Mouse (Mus musculus) megakaryocyte progenitor cell, adult 5-6 weeks (primary cell): Measurements from ENCODE around the gene Tlr8. TPM values are rescaled to one million over a fixed set of nuclear protein-coding genes. Genes with fewer than 3 reads are reported as not detected.

Experiments
- ATAC-seq: replicated peaks from 2 replicates; pipeline ENCODE4 v1.8.0; 2016; ENCODE audit warnings: mild to moderate bottlenecking, moderate TSS enrichment, inconsistent platforms; ENCODE audit not compliant: poor library complexity
- total RNA-seq, 2 experiments: library from RNA; stranded (forward) in 1 of 2; stranded (reverse) in 1 of 2; fragments of 157-497, 149-512 nt in 1 of 2; fragments of 200-1000 nt in 1 of 2; gene quantifications; 2 replicates each; pipeline versions ENCODE4 v1.2.3 to v1.2.4; 2015 to 2017

The Tlr8 gene
- total RNA-seq (2015) (5.4 and 8.5 TPM in 2 replicates), total RNA-seq (2017) (2.1 and 4.0 TPM in 2 replicates)

DNA sequence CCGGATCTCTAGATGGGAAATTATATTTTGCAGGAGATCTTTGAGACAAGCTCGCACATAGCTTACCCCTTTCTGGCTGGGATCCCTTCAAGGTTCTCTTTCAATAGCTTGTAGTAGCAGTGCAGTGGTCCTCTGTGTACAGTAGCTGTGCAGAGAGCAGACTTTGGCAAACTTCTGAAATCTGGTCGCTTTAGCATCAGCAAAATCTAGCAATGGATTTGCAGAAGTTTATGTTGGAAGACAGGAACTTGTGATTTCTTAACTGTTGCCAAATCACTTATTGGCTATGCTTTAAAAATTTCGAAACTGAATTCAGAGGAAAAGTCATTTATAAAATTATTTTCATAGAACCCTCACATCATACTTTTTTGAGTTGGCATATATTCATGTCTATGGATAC, at the start of gene Tlr8:
Gene Tlr8, minus strand, starts transcription at position 244 of the 400 bp plus-strand sequence.
- ATAC-seq, result peak; percentile 72

DNA sequence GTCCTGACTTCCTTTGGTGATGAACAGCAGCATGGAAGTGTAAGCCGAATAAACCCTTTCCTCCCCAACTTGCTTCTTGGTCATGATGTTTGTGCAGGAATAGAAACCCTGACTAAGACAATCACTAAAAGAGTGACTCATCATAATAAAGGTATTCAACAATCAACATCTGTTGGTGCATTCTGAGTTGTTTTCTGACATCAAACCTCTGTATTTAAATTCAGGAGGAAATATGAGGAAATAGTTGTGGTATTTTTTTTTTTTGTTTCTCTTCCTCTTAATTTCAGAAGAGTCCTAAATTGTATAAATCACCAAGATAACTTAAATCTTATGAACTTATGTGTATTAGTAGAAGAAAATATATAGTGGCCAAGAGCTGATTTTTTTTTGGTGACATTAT, 37.9 kb upstream of the Tlr8 start:
- peak; percentile 81 for ATAC-seq

- ATAC-seq, result peak; percentile 96
These were observed 12.8 kb upstream of the Tlr8 start for GRCm38 (mm10) chrX:167276953-167277352.

- peak; percentile 89 for ATAC-seq
These were observed 12.4 kb upstream of the Tlr8 start for GRCm38 (mm10) chrX:167276551-167276950.

GRCm38 (mm10) chrX:167263530-167263929, 599 bp downstream of the Tlr8 start:
- peak; percentile 53; the same call in 1 of the 2 replicates for ATAC-seq

- no peak for ATAC-seq
These were observed 22.4 kb downstream of the Tlr8 start for GRCm38 (mm10) chrX:167241736-167242135.

DNA sequence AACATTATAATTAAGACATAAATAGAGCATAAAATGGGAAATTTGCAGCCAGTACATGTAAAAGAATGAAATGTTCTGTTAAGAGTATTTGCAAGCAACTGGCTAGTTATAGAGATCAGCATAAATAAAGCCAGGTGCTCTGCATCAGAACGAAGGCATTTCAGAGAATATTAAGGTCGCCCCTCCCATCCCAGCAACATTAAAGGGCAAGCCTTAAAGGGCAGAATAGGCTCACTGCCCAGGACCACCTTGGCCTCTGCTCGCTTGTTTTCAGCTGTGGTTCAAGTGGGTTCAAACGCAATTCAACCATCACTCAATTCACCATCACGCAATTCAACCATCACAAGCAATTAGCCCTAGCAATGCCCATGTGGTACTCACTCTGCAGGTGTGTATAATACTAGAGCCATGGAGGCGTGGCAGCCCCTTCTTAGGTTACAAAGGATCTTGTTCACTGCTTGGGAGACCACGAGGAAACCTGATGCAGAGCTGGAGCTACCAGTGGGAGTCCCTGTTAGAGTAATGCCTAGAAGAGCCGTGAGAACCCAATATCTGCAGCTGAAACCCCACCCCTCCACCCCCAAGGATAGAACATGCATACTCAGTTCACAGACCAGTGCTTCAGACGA, 24.7 kb downstream of the Tlr8 start:
- ATAC-seq, result no peak

DNA sequence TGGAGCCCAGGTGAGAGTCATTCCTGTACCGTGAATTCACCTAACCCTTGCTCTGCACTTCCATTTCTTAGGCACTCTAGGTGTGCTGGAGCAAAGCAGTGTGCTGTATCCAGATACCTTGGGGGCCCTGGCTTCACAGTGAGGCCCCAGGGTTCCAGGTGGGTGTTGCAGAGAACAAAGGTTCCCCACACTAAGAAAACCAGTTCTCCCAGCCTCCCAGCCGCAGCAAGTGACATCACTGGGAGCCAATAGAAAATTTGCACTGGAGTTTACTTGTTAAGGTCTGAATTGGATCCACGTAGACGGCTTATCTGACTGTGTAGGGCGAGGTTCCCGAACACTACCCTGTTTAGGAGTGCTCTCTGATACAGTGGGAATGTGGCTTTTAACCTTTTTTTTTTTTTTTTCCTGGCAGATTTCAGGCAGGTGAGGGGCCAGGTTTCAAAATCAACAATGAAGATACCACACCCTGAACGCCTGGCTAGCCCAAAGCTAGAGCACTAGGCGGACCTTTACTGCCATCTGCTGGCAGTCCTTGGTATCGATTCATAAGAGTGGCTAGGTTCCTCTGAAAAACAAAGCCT, 30.9 kb downstream of the Tlr8 start:
- peak; percentile 71 for ATAC-seq

DNA sequence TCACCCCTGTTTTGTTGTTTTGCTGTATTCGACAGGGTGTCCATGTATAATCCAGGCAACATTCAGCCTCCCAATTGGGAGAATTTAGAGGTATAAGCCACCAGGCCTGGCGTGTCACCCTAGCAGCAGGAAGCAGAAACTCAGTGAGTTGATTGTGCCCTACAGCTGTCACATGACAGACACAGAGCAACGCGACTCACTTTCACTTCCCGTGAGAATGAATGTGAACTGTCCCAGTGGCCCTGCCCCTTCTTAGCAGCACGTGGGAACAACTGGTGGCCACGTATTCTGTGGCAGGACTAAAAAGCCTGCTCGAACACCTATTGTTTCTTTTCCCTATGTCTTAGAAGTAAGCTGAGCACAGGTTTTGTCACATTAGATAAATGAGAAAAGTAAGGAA, 33.0 kb downstream of the Tlr8 start:
- ATAC-seq, result peak; percentile 47

GRCm38 (mm10) chrX:167229819-167230218, 34.3 kb downstream of the Tlr8 start:
- no peak for ATAC-seq

DNA sequence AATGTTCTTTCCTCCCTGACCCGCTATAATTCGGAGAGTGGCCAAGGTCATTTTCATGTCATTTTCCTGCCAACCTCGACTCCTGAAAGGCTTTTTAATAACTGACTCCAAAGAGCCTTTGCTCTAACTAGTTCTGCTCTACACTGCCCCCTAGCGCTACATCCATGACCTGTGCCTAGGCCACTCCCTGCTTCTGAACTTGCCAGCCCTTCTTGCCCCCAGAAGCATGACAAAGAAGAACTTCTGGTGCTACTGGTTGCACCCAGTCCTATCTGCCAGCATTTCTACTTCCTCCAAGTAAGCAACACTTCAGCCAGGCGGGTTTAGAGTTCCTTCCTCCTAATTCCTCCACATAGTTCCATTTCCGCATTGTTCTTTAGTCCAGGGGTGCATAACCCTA, 34.9 kb downstream of the Tlr8 start:
- ATAC-seq, result peak; percentile 75

DNA sequence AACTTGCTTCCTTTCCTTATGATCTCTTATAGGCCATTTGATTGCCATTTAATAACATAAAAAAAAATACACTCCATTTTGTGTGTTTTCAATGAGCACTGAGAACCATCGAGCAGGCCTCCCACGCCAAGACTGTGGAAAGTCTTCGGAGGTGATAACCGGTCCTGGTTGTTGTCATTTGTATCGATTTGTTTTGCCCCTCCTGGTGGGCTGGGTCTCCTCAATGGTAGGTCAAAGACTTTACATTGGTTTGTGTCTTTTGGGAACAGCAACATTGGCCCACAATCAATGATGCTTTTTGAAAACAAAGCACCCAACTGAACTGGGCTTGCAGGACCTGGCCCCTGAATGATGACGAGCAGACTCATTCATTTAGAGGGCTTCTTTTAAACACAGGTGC, 36.4 kb downstream of the Tlr8 start:
- ATAC-seq, result no peak

DNA sequence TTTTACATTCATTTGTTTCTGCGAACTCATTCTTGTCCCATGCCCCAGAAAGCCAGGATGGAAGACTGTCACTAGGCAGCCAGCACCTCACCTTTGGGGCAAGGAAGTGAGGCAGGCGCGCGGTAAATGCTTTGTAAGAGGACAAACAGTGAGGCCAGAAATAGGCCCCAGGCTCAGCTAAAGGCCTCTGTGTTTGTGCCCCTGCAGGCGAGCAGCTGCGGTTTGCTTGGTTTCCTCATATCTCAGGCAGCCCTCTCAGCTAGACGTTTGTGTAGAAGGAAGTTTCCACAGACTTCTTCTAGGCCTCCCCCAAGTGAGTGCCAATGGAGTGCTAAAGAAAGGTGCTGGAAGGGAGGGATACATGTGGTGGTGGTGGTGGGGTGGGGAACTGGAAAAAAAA, 37.0 kb downstream of the Tlr8 start:
- peak; percentile 74 for ATAC-seq

GRCm38 (mm10) chrX:167226570-167226969, 37.6 kb downstream of the Tlr8 start:
- no peak for ATAC-seq

- no peak for ATAC-seq
These were observed 51.4 kb downstream of the Tlr8 start for GRCm38 (mm10) chrX:167212707-167213106.

GRCm38 (mm10) chrX:167211871-167212555, 52.1 kb downstream of the Tlr8 start:
- no peak for ATAC-seq

GRCm38 (mm10) chrX:167210319-167210728, 53.8 kb downstream of the Tlr8 start:
- ATAC-seq, result peak; percentile 40

DNA sequence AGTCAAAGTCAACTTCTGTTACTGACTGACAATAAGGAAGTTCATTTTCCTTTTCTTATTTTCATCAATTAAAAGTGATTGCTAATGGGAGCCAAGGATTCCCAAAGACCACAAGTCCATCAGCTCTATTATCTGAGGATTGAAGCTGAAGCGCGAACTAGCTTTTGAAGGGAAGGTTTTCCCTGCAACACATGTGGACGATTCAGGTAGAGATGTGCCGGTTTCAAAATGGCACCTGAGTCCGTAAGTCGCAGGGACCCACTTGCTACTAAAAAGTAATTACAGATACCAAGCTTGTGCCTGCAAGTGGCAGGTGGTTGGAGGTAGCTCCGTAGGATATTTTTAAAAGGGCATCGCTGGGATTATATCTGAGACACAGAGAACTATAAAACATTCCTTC, 54.3 kb downstream of the Tlr8 start:
- no peak for ATAC-seq

DNA sequence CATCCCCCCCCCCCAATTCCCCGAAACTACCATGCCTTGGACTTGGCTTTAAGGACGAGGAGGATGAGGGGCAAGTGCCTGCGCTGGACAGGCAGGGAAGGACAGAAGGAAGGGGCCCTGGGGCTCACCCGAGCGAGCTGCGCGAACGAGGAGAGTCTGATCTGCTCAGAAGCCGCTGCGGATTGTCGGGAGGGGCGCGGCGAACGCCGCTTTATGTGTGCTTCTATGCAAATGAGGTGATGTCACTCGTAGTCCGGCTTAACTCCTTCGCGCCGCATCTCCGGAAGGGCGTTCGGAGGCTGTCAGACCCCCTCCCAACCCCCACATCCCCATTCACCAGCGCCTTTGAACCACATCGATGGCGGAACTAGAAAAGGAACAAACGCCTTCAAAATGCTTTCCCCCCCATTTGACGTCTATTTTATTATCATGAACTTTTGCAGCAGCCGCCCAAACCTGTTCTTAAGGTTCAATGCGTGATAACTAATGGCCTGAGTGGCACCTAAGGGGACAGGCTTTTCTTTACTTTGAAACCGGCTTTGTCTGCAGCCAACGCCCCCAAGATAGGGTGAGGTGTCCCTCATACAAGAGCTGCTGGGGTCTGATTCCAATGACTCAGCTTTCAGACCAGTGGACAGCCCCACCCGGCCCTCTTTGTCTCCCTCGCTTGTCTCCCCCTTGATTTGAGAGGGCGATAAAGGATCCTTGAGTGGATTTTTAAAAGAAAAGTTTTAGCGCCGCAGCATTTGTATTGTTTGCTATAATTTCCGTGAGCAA, 55.0 kb downstream of the Tlr8 start, which contains the start of gene Tmsb4x:
Gene Tmsb4x, minus strand, starts transcription at position 338 of the 777 bp plus-strand sequence.
- peak; percentile 64 for ATAC-seq

DNA sequence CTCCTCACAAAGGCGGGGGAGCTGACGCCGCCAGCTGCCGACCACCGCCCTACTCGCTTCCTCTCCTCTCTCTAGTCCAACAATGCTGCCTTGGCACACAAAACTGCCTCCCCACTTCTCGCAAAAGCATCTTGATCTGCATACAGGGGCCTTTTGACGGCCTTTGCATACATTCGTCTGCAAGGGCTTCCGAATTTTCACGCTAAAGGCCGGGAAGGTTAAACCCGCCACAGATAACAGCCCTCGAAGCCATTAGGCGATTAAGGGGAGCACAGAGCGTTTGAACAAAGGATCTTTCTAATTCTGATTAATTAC, 55.7 kb downstream of the Tlr8 start:
- peak; percentile 1; the same call in 1 of the 2 replicates for ATAC-seq

DNA sequence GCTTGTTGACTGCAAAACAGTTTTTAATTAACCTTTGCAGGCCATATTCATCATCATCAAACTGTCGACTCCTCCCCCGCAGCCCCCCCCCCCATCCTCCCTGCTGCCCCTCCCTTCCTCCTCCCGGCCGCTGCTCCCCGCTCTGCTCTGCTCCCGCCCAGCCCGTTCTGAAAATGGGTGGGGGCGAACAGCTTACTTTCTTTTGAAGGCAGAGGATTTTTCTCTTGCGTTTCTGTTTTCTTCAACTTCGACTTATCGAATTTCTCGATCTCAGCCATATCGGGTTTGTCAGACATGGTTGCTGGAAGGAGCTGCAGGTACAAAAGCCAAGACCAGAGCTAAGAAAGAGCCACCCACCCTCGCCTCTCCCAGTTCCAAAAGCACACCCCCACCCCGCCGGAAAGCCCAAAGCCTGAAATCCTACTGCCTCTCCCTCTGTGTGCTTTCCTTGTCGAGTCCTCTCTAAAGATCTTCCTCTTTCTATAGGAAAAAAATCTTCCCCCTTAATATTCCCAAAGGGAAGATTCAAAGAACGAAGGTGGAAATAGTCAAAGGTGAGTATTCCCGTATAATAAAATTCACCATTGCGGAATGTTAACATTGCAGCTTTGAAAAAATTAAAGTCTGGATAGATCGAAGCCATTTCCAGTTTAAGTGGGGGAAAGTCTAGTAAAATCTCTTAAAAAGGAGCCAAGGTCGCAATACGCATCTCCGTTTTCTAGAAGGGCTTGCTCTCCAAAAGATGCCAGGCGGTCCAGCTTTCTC, 56.2 kb downstream of the Tlr8 start:
- ATAC-seq, result no peak
